Mouse (Mus musculus): ENCODE data around the gene 4930435E12Rik. TPM values are rescaled to one million over a fixed set of nuclear protein-coding genes. Genes with fewer than 3 reads are reported as not detected.

Gene 4930435E12Rik
- not detected in 2 replicates for polyA plus RNA-seq (2012; rRNA removed)

DNA sequence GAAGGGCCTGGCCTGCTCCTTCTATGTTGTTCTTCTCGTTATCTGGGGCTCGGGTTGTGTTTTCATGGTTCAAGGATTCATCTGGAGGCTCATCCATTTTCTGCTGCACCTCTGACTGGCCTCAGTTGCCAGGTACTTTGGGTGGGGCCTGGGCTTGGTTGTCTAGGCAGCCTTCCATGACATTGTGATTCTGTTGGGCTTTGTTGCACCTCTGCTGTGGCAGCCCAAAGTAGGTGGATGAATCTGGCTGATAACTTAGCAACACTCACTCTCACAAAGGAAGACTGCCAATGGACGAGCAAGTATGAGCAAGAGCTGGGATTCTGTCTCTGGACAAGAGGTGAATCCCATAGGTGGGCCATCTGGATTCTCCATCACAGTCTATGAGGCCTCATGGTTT, at the start of gene 4930435E12Rik:
Gene 4930435E12Rik, minus strand, starts transcription at position 101 of the 400 bp plus-strand sequence.
- Histone ChIP-seq H3K36me3 (ENCODE audit: control insufficient read depth, insufficient read depth, low read length) (no peaks in the 10 kb centered on the region), H3K4me1 (ENCODE audit: control insufficient read depth, insufficient read depth, insufficient read length, low read length) (no peaks in the 10 kb centered on the region), H3K4me3 (ENCODE audit: low read depth, low read length) (no peak within 1 kb of the TSS), H3K27ac (ENCODE audit: insufficient read depth, low read depth, low read length) (no peak within 1 kb of the TSS), H3K27me3 (ENCODE audit: control insufficient read depth, insufficient read depth, low read length) (no peaks in the 10 kb centered on the region)
- 85% methylated on average over 3 of the region's 3 CpGs for WGBS
- TF ChIP-seq POLR2A (IDR thresholded peaks at IDR 0.05; ENCODE audit: low read depth, low read length), result no peak
- TF ChIP-seq CTCF (IDR thresholded peaks at IDR 0.05; ENCODE audit: extremely low read depth, insufficient read length, insufficient replicate concordance, low read depth, low read length), result no peak

DNA sequence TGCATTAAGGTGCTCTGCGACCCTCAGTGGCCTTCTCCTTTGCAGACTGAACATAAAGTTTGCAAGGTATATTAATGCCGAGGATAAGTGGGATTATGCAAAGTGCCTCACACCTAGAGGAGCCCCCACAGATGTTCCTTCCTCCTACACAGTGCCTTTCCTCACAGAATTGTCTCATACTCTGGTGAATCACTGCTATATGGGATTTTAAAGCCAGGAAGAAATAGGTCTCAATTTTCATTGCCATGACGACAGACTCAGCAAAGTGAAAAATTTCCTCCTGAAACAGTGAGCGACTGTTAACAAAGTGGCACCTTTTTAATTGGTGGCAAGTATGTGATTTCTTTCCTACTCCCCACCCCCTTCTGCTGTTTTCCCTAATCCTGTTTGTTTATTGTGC, 45.9 kb upstream of the 4930435E12Rik start:
- Histone ChIP-seq H3K36me3 (ENCODE audit: control insufficient read depth, insufficient read depth, low read length) (no peaks in the 10 kb centered on the region), H3K27me3 (ENCODE audit: control insufficient read depth, insufficient read depth, low read length) (no peaks in the 10 kb centered on the region), H3K4me3 (ENCODE audit: low read depth, low read length) (no peak overlapping the region), H3K27ac (ENCODE audit: insufficient read depth, low read depth, low read length) (no peak overlapping the region), H3K4me1 (ENCODE audit: control insufficient read depth, insufficient read depth, insufficient read length, low read length) (no peaks in the 10 kb centered on the region)
- TF ChIP-seq POLR2A (IDR thresholded peaks at IDR 0.05; ENCODE audit: low read depth, low read length) (no peak), CTCF (IDR thresholded peaks at IDR 0.05; ENCODE audit: extremely low read depth, insufficient read length, insufficient replicate concordance, low read depth, low read length) (no peak)
- 58% methylated on average over 4 of the region's 4 CpGs for WGBS

DNA sequence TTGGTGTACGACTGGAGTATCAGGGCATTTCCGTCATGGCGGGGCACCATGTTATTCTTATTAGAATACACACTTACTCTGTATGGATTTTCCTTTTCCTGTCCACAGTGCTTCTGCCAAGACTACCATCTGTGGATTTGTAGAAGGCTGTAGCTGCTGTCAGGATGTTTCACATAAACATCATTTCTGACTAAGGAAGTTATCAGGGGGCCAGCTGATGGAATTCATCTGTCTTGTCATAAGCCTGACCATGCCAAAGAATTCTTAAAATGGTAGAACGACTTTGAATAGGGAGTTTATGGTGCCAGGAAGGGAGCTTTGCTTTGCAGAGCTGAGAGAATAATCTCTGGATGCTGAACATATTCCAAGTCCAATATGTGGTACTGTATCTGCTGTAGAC, 44.7 kb upstream of the 4930435E12Rik start:
- Histone ChIP-seq H3K27ac (ENCODE audit: insufficient read depth, low read depth, low read length) (no peak overlapping the region), H3K4me1 (ENCODE audit: control insufficient read depth, insufficient read depth, insufficient read length, low read length) (no peaks in the 10 kb centered on the region), H3K27me3 (ENCODE audit: control insufficient read depth, insufficient read depth, low read length) (no peaks in the 10 kb centered on the region), H3K4me3 (ENCODE audit: low read depth, low read length) (no peak overlapping the region), H3K36me3 (ENCODE audit: control insufficient read depth, insufficient read depth, low read length) (no peaks in the 10 kb centered on the region)
- WGBS, result 80% methylated on average over 4 of the region's 4 CpGs
- TF ChIP-seq POLR2A (IDR thresholded peaks at IDR 0.05; ENCODE audit: low read depth, low read length), result no peak
- TF ChIP-seq CTCF (IDR thresholded peaks at IDR 0.05; ENCODE audit: extremely low read depth, insufficient read length, insufficient replicate concordance, low read depth, low read length), result no peak

DNA sequence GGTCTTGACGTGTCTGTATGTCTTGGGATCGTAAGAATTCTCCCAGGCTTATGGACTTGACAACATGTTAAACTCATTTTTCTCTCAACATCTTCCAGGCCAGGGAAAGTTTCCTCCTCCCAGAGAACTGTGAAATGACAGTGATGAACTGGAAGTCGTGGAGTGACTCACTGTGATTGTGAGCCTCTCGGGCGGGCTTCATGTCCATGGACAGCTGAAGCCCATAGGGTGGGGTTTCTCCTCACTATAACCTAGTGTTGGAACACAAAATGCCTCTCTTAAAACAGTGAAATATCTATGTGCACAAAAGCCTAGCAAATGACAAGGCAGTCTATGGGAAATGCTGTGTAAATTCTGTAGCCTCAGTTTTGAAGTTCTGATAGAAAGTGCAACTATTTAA, 35.8 kb upstream of the 4930435E12Rik start:
- WGBS, result 67% methylated on average over 5 of the region's 5 CpGs
- Histone ChIP-seq H3K4me3 (ENCODE audit: low read depth, low read length) (no peak overlapping the region), H3K4me1 (ENCODE audit: control insufficient read depth, insufficient read depth, insufficient read length, low read length) (no peaks in the 10 kb centered on the region), H3K27me3 (ENCODE audit: control insufficient read depth, insufficient read depth, low read length) (no peaks in the 10 kb centered on the region), H3K36me3 (ENCODE audit: control insufficient read depth, insufficient read depth, low read length) (no peaks in the 10 kb centered on the region), H3K27ac (ENCODE audit: insufficient read depth, low read depth, low read length) (no peak overlapping the region)
- TF ChIP-seq CTCF (IDR thresholded peaks at IDR 0.05; ENCODE audit: extremely low read depth, insufficient read length, insufficient replicate concordance, low read depth, low read length) (no peak), POLR2A (IDR thresholded peaks at IDR 0.05; ENCODE audit: low read depth, low read length) (no peak)

DNA sequence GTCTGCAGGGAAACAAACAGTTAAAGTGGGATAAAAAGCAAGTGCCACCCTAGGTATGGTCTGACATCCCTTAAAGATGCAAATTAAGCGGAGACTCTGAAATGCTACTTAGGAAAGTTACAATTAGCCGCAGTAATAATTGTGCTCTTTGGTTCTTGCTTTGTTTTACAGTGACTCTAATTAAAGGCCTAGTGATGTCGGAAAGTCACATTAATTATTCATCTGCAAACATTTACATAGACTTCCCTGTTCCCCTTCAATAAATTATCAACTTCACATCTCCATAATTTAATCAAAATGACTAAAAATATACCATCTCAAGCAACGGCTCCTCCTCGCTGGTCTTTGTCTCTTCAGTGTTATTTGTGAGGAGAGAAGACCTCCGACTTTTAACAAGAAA, 32.0 kb upstream of the 4930435E12Rik start:
- 78% methylated on average over 6 of the region's 6 CpGs for WGBS
- Histone ChIP-seq H3K4me1 (ENCODE audit: control insufficient read depth, insufficient read depth, insufficient read length, low read length) (no peaks in the 10 kb centered on the region), H3K27ac (ENCODE audit: insufficient read depth, low read depth, low read length) (no peak overlapping the region), H3K27me3 (ENCODE audit: control insufficient read depth, insufficient read depth, low read length) (0 out of 2 replicates have a peak, but pooled peaks cover 3% of the 10 kb centered on the region), H3K4me3 (ENCODE audit: low read depth, low read length) (no peak overlapping the region), H3K36me3 (ENCODE audit: control insufficient read depth, insufficient read depth, low read length) (no peaks in the 10 kb centered on the region)
- TF ChIP-seq CTCF (IDR thresholded peaks at IDR 0.05; ENCODE audit: extremely low read depth, insufficient read length, insufficient replicate concordance, low read depth, low read length) (no peak), POLR2A (IDR thresholded peaks at IDR 0.05; ENCODE audit: low read depth, low read length) (no peak)

DNA sequence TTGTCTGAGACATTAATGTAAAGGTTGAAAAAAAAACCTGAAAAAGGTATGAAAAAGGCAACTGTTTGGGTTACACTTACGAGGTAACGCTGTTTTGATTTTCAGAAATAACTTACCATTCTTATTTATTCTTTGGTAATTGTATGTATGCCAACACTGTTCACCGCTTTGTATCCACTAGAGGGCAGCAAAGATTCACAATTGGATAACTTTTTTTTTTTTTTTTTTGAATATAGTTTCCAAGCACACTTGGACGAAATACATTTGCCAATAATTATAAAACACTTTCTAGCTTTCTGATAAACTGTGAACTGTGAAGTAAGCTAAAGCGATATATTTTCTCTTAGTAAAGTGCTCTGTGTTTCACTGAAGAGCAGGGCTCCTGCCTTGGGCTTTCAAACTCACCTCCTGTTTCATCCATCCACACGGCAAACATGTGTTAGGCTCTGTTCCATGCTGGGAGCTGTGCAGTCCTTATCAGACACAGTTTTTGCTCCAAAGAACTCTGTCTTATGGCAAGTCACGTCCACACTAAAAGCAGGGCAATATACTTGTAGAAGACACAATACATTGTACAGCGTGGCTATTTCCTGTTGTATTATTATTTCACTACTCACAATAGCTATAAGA, 29.7 kb upstream of the 4930435E12Rik start:
- WGBS, result 21% methylated on average over 8 of the region's 8 CpGs
- H3K4me3 ChIP-seq (ENCODE audit: low read depth, low read length), result no peak overlapping the region
- 0 out of 2 replicates have a peak, but pooled peaks cover 3% of the 10 kb centered on the region for H3K27me3 ChIP-seq (ENCODE audit: control insufficient read depth, insufficient read depth, low read length)
- H3K4me1 ChIP-seq (ENCODE audit: control insufficient read depth, insufficient read depth, insufficient read length, low read length), result no peaks in the 10 kb centered on the region
- TF ChIP-seq CTCF (IDR thresholded peaks at IDR 0.05; ENCODE audit: extremely low read depth, insufficient read length, insufficient replicate concordance, low read depth, low read length) (no peak), POLR2A (IDR thresholded peaks at IDR 0.05; ENCODE audit: low read depth, low read length) (no peak)
- H3K36me3 ChIP-seq (ENCODE audit: control insufficient read depth, insufficient read depth, low read length), result no peaks in the 10 kb centered on the region
- no peak overlapping the region for H3K27ac ChIP-seq (ENCODE audit: insufficient read depth, low read depth, low read length)

DNA sequence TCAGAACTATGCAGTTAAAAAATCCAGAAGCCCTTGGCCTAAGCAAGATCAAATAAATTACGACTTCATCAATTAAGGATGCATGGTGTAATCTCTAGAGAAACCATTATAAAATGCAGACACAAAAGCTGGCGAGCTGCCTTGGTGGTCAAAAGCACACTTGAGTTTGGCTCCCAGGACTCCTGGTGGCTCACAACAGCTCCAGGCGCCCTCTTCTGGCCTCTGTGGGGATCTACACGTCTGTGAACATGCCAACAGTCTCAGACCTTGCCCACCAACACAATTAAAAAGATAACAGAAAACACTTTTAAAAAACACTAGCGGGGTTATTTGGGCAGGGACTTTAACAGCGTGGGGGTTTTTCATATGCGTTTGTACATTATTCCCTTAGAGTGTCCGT, 16.0 kb downstream of the 4930435E12Rik start:
- H3K27ac ChIP-seq (ENCODE audit: insufficient read depth, low read depth, low read length), result no peak overlapping the region
- TF ChIP-seq CTCF (IDR thresholded peaks at IDR 0.05; ENCODE audit: extremely low read depth, insufficient read length, insufficient replicate concordance, low read depth, low read length), result peak; percentile 95
- TF ChIP-seq POLR2A (IDR thresholded peaks at IDR 0.05; ENCODE audit: low read depth, low read length), result no peak
- H3K4me1 ChIP-seq (ENCODE audit: control insufficient read depth, insufficient read depth, insufficient read length, low read length), result peaks cover 2% of the 10 kb centered on the region; the same call in 1 of the 2 replicates
- H3K27me3 ChIP-seq (ENCODE audit: control insufficient read depth, insufficient read depth, low read length), result no peaks in the 10 kb centered on the region
- no peaks in the 10 kb centered on the region for H3K36me3 ChIP-seq (ENCODE audit: control insufficient read depth, insufficient read depth, low read length)
- WGBS, result 20% methylated on average over 8 of the region's 8 CpGs
- no peak overlapping the region for H3K4me3 ChIP-seq (ENCODE audit: low read depth, low read length)
